Mouse (Mus musculus) stomach, postnatal 0 days (tissue): ENCODE measurements at regions not wholly inside any gene's neighbourhood (a gene's known extent, or its start where the extent isn't known, plus 50 kb on each side); places are given as distances from the start of the nearest gene placed in this dataset.

Experiments used
- CTCF ChIP-seq: IDR thresholded peaks from 2 replicates; pipeline ENCODE4 v1.5.1; 2016; ENCODE audit warnings: antibody characterized with exemption, low read depth, mild to moderate bottlenecking, moderate library complexity
- EP300 ChIP-seq: optimal IDR thresholded peaks from 2 replicates; pipeline ENCODE3; 2016; ENCODE audit warnings: antibody characterized with exemption

DNA sequence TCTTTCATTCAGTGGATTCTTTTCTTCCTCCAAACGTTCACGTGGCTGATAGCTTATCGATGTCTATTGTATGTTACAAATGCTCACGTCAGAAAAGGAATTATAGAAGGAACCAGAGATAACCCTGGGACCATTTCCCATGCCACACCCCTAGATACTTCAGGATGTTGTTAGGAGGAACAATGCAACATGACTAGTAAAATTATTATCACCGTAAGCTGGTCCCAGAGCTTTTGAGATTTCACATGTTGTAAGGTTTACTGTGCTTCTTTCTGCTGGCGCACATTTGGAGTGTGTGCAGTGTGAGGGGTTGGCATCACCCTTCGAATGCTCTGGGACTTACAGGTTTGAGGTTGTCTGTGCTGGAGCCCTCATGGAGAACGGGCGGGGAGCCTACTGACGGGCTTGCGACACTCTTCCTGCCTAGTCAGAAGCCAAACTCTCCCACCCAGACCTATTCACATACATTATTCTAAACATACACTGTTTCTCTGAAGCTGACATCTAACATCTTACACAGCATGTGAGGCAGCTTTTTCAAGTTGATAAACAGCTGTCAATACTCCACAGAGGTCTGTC, 118.2 kb upstream of the Ednrb start:
- TF ChIP-seq CTCF = no peak
- TF ChIP-seq EP300 = no peak
